Mouse (Mus musculus) Muller cell, postnatal 12 days (primary cell): ENCODE data around the gene Cdca7l.

Experiments
- DNase-seq: peaks from one replicate; pipeline ENCODE4 v3.0.0-alpha.2; 2015; ENCODE audit errors: inconsistent ontology term

The Cdca7l gene

GRCm38 (mm10) chr12:117809327-117810017 is 5.4 kb downstream of the Cdca7l start:
- peak; percentile 12 for DNase-seq

GRCm38 (mm10) chr12:117810074-117810473 is 6.0 kb downstream of the Cdca7l start:
- peak; percentile 68 for DNase-seq

GRCm38 (mm10) chr12:117820138-117820858 is 16.2 kb downstream of the Cdca7l start:
- peak; percentile 34 for DNase-seq

- DNase-seq, result no peak
These were observed 16.8 kb downstream of the Cdca7l start for GRCm38 (mm10) chr12:117820859-117821221.

GRCm38 (mm10) chr12:117821394-117821793 is 17.3 kb downstream of the Cdca7l start:
- no peak for DNase-seq

GRCm38 (mm10) chr12:117828350-117828749 is 24.3 kb downstream of the Cdca7l start:
- no peak for DNase-seq

GRCm38 (mm10) chr12:117831351-117831961 is 27.4 kb downstream of the Cdca7l start:
- DNase-seq, result no peak

GRCm38 (mm10) chr12:117832190-117832589 is 28.1 kb downstream of the Cdca7l start:
- no peak for DNase-seq

GRCm38 (mm10) chr12:117834652-117835051 is 30.6 kb downstream of the Cdca7l start:
- DNase-seq, result no peak

GRCm38 (mm10) chr12:117835371-117835770 is 31.3 kb downstream of the Cdca7l start:
- no peak for DNase-seq

- DNase-seq, result no peak
These were observed 33.3 kb downstream of the Cdca7l start for GRCm38 (mm10) chr12:117837376-117837775.

GRCm38 (mm10) chr12:117840705-117841104 is 36.6 kb downstream of the Cdca7l start:
- DNase-seq, result no peak

- no peak for DNase-seq
These were observed 38.6 kb downstream of the Cdca7l start for GRCm38 (mm10) chr12:117842676-117843075.

GRCm38 (mm10) chr12:117843302-117844074 is 39.4 kb downstream of the Cdca7l start:
- DNase-seq, result peak; percentile 75

GRCm38 (mm10) chr12:117844075-117844408 is 40.0 kb downstream of the Cdca7l start:
- no peak for DNase-seq

- DNase-seq, result no peak
These were observed 40.8 kb downstream of the Cdca7l start for GRCm38 (mm10) chr12:117844917-117845316.

GRCm38 (mm10) chr12:117848621-117849020 is 44.5 kb downstream of the Cdca7l start:
- DNase-seq, result no peak

- DNase-seq, result peak; percentile 32
These were observed 46.4 kb downstream of the Cdca7l start for GRCm38 (mm10) chr12:117850472-117850871.

- peak; percentile 6 for DNase-seq
These were observed 49.2 kb downstream of the Cdca7l start for GRCm38 (mm10) chr12:117853316-117853715.

- no peak for DNase-seq
These were observed 52.9 kb downstream of the Cdca7l start for GRCm38 (mm10) chr12:117857023-117857422.

- no peak for DNase-seq
These were observed 53.8 kb downstream of the Cdca7l start for GRCm38 (mm10) chr12:117857884-117858283.

GRCm38 (mm10) chr12:117860840-117861239 is 56.8 kb downstream of the Cdca7l start:
- DNase-seq, result no peak
